11 mouse cellular contexts compared by ENCODE assay signal in the genomic region with DNA sequence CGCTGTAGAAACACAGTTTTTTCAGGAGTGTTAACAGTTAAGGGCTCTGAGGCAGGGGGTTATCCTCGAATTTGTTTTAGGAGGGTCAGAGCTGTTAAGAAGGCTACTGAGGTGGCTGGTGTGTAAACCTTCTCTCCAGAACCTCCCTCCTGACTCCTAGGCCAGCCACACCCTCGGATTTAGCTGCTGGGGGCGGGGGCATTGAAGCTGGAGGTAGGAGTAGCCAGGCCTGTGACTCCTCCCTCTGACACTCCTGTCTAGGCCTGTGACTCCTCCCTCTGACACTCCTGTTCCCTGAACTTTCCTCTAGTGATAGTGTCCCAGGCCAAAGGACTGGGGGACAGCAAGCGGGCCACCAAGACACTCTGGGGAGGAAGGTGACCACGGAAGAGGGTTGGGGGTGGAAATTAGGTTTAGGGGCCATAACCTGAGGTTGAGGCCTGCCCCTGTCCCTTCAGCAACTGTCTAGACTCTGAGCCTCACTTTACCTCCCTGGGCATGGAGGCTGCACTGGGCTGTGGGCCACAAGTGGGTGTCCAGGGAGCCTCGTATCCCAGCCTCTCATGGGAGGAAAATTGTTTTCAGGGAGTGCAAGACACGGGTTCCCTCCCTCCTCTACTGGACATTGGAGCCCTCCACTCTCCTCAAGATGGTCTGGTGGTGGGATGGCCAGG. TPM values are rescaled to one million over a fixed set of nuclear protein-coding genes. Genes with fewer than 3 reads are reported as not detected.
A peak's percentile ranks its signal among the peaks of the same experiment; 100 is the strongest.
DNase-seq lines count a peak whose midpoint lies in the region; ATAC-seq and TF ChIP-seq lines count a peak whose summit lies in the region.
"Had no signal": no experiment of that assay in that cellular context is flagged by ENCODE, and none has a peak within 500 bp of the region (broad histone marks: within the 10 kb centered on the region; RNA-seq: fewer than 3 reads in every experiment).

No protein-coding gene starts in this region.

- H3K9ac ChIP-seq in lung, embryonic 14.5 days: no peak overlapping the region
- no peak overlapping the region for H3K9ac ChIP-seq in midbrain, embryonic 14.5 days (replicated peaks; ENCODE audit: low read length)
- H3K9ac ChIP-seq: hindbrain, embryonic 13.5 days had no signal

- H3K27me3 ChIP-seq in lung, embryonic 14.5 days (ENCODE audit: insufficient read depth, low read length): no peaks in the 10 kb centered on the region
- H3K27me3 ChIP-seq in embryonic facial prominence, embryonic 10.5 days (replicated peaks; ENCODE audit: low read depth, poor library complexity, severe bottlenecking): peaks cover 31% of the 10 kb centered on the region
- H3K27me3 ChIP-seq in limb, embryonic 10.5 days (ENCODE audit: low read depth, poor library complexity, severe bottlenecking): peaks cover 37% of the 10 kb centered on the region
- no peaks in the 10 kb centered on the region for H3K27me3 ChIP-seq in small intestine, adult 2 months (ENCODE audit: control insufficient read depth, insufficient read depth, low read length)
- 0 out of 2 replicates have a peak, but pooled peaks cover 4% of the 10 kb centered on the region for H3K27me3 ChIP-seq in midbrain, embryonic 14.5 days (ENCODE audit: control insufficient read depth, insufficient read depth, low read length)

- H3K4me1 ChIP-seq in lung, embryonic 14.5 days (ENCODE audit: insufficient read depth): no peaks in the 10 kb centered on the region
- no peaks in the 10 kb centered on the region for H3K4me1 ChIP-seq in lung, adult 2 months (ENCODE audit: control insufficient read depth, insufficient read depth, low read length)
- H3K4me1 ChIP-seq in embryonic facial prominence, embryonic 10.5 days: peaks cover 7% of the 10 kb centered on the region; the same call in 1 of the 2 replicates
- peaks cover 24% of the 10 kb centered on the region for H3K4me1 ChIP-seq in limb, embryonic 10.5 days
- peaks cover 7% of the 10 kb centered on the region; the same call in 1 of the 2 replicates for H3K4me1 ChIP-seq in small intestine, adult 2 months (ENCODE audit: control insufficient read depth, insufficient read depth, insufficient read length, low read length)
- H3K4me1 ChIP-seq in midbrain, embryonic 14.5 days (ENCODE audit: control insufficient read depth, insufficient read depth, low read length): no peaks in the 10 kb centered on the region
- H3K4me1 ChIP-seq: hindbrain, embryonic 13.5 days had no signal

- WGBS in lung, embryonic 14.5 days: 37% methylated on average over 8 of the region's 8 CpGs
- 40% methylated on average over 8 of the region's 8 CpGs for WGBS in lung, adult 2 months
- 34% methylated on average over 8 of the region's 8 CpGs for WGBS in embryonic facial prominence, embryonic 10.5 days
- WGBS in limb, embryonic 10.5 days: 36% methylated on average over 8 of the region's 8 CpGs
- 23% methylated on average over 8 of the region's 8 CpGs for WGBS in small intestine, adult 2 months
- WGBS in midbrain, embryonic 14.5 days: 43% methylated on average over 8 of the region's 8 CpGs

- no peaks in the 10 kb centered on the region for H3K9me3 ChIP-seq in lung, embryonic 14.5 days (ENCODE audit: low read depth, low read length)
- H3K9me3 ChIP-seq in embryonic facial prominence, embryonic 10.5 days: no peaks in the 10 kb centered on the region
- no peaks in the 10 kb centered on the region for H3K9me3 ChIP-seq in limb, embryonic 10.5 days (replicated peaks)
- H3K9me3 ChIP-seq in midbrain, embryonic 14.5 days (ENCODE audit: control insufficient read depth, low read length): no peaks in the 10 kb centered on the region
- H3K9me3 ChIP-seq: hindbrain, embryonic 13.5 days had no signal

- H3K4me3 ChIP-seq in lung, embryonic 14.5 days (ENCODE audit: low read depth, low read length): no peak overlapping the region
- H3K4me3 ChIP-seq in lung, adult 2 months (replicated peaks; ENCODE audit: extremely low read depth, low read depth, low read length): no peak overlapping the region
- H3K4me3 ChIP-seq in embryonic facial prominence, embryonic 10.5 days: no peak overlapping the region
- H3K4me3 ChIP-seq in limb, embryonic 10.5 days: no peak overlapping the region
- H3K4me3 ChIP-seq in small intestine, adult 2 months (ENCODE audit: low read depth, low read length): no peak overlapping the region
- H3K4me3 ChIP-seq in midbrain, embryonic 14.5 days (replicated peaks; ENCODE audit: low read depth, low read length): no peak overlapping the region
- H3K4me3 ChIP-seq in gastrocnemius, adult 2 months: no peak overlapping the region
- H3K4me3 ChIP-seq: hindbrain, embryonic 13.5 days had no signal

- intact Hi-C loops in gastrocnemius, adult 2 months (cut with DNase I): loop anchor here (2.0 kb wide), 1 partner anchor 265 kb away; no protein-coding TSS in a partner anchor

- no peak for DNase-seq in lung, embryonic 14.5 days
- no peak for DNase-seq in lung, adult 2 months
- peak; percentile 9 for DNase-seq in embryonic facial prominence, embryonic 10.5 days (ENCODE audit: low spot score)
- peak; percentile 30 for DNase-seq in limb, embryonic 10.5 days (ENCODE audit: low spot score)
- DNase-seq in midbrain, embryonic 14.5 days: no peak
- DNase-seq in gastrocnemius, adult 2 months: no peak
- no peak for DNase-seq in frontal cortex, postnatal 10 days (ENCODE audit: low spot score in 2 of 2)
- DNase-seq: gastrocnemius, postnatal 14 days; thymus, postnatal 4 days had no signal

- H3K4me2 ChIP-seq in lung, embryonic 14.5 days: no peak overlapping the region
- H3K4me2 ChIP-seq in midbrain, embryonic 14.5 days (ENCODE audit: low read length): no peak overlapping the region
- H3K4me2 ChIP-seq: hindbrain, embryonic 13.5 days had no signal

- TF ChIP-seq POLR2A in lung, adult 2 months (IDR thresholded peaks at IDR 0.05; ENCODE audit: borderline replicate concordance, extremely low read depth, low read depth, low read length): no peak
- TF ChIP-seq POLR2A in small intestine, adult 2 months (IDR thresholded peaks at IDR 0.05; ENCODE audit: low read depth, low read length): 0 out of 2 replicates have a peak, but pooled peaks have one; percentile 30

- ATAC-seq in lung, embryonic 14.5 days (ENCODE audit: insufficient read depth): 0 out of 2 replicates have a peak, but pooled peaks have one; percentile 18
- no peak for ATAC-seq in midbrain, embryonic 14.5 days (ENCODE audit: low FRiP score, low TSS enrichment)

- H3K27ac ChIP-seq in lung, embryonic 14.5 days (ENCODE audit: low read depth): no peak overlapping the region
- H3K27ac ChIP-seq in embryonic facial prominence, embryonic 10.5 days (replicated peaks): peak overlapping the region; percentile 5; the same call in 1 of the 2 replicates
- no peak overlapping the region for H3K27ac ChIP-seq in limb, embryonic 10.5 days
- no peak overlapping the region for H3K27ac ChIP-seq in small intestine, adult 2 months (ENCODE audit: insufficient read depth, low read depth, low read length)
- H3K27ac ChIP-seq in midbrain, embryonic 14.5 days (replicated peaks; ENCODE audit: low read depth, low read length): no peak overlapping the region
- H3K27ac ChIP-seq in gastrocnemius, adult 2 months: no peak overlapping the region
- H3K27ac ChIP-seq: hindbrain, embryonic 13.5 days had no signal

- no peak for TF ChIP-seq CTCF in lung, embryonic 14.5 days (IDR thresholded peaks at IDR 0.05; ENCODE audit: low read depth)
- no peak for TF ChIP-seq CTCF in lung, adult 2 months (IDR thresholded peaks at IDR 0.05; ENCODE audit: insufficient read depth, low read length)
- no peak for TF ChIP-seq CTCF in small intestine, adult 2 months (IDR thresholded peaks at IDR 0.05; ENCODE audit: extremely low read depth, insufficient read length, insufficient replicate concordance, low read depth, low read length)
- TF ChIP-seq CTCF in gastrocnemius, adult 2 months (IDR thresholded peaks at IDR 0.05): no peak

- H3K36me3 ChIP-seq in lung, embryonic 14.5 days (ENCODE audit: insufficient read depth): no peaks in the 10 kb centered on the region
- H3K36me3 ChIP-seq in embryonic facial prominence, embryonic 10.5 days (replicated peaks): no peaks in the 10 kb centered on the region
- H3K36me3 ChIP-seq in limb, embryonic 10.5 days: no peaks in the 10 kb centered on the region
- no peaks in the 10 kb centered on the region for H3K36me3 ChIP-seq in small intestine, adult 2 months (ENCODE audit: control insufficient read depth, insufficient read depth, low read length)
- no peaks in the 10 kb centered on the region for H3K36me3 ChIP-seq in midbrain, embryonic 14.5 days (ENCODE audit: control insufficient read depth, insufficient read depth, low read length)
- H3K36me3 ChIP-seq: hindbrain, embryonic 13.5 days had no signal

RNA-seq across cellular contexts. Expression of a gene that starts 31.4 kb away (rescaled TPM):
- 0.34 and 0.41 TPM in 2 replicates for polyA plus RNA-seq in lung, embryonic 14.5 days (2014; fragmentation: Nextera tagmentation; extraction: Ambion mirVana)
- 4.8 and 5.7 TPM in 2 replicates for polyA plus RNA-seq in lung, adult 2 months (2012; rRNA removed)
- polyA plus RNA-seq in embryonic facial prominence, embryonic 10.5 days (2016; fragmentation: Nextera tagmentation; extraction: Ambion mirVana): not detected in 2 replicates
- polyA plus RNA-seq in limb, embryonic 10.5 days (2016; fragmentation: Nextera tagmentation; extraction: Ambion mirVana): not detected in 2 replicates
- polyA plus RNA-seq in small intestine, adult 2 months (2012; rRNA removed): 23.6 and 51.0 TPM in 2 replicates
- polyA plus RNA-seq in midbrain, embryonic 14.5 days (2014; fragmentation: Nextera tagmentation; extraction: Ambion mirVana): 1.7 TPM in 1 of 2 replicates, not detected in the other
- not detected for total RNA-seq in gastrocnemius, adult 2 months (2021)
- total RNA-seq: gastrocnemius, postnatal 14 days had no signal

RNA-seq across cellular contexts. Expression of a gene that starts 34.5 kb away (rescaled TPM):
- not detected in 2 replicates for polyA plus RNA-seq in lung, embryonic 14.5 days (2014; fragmentation: Nextera tagmentation; extraction: Ambion mirVana)
- polyA plus RNA-seq in lung, adult 2 months (2012; rRNA removed): 7.9 and 14.0 TPM in 2 replicates
- polyA plus RNA-seq in embryonic facial prominence, embryonic 10.5 days (2016; fragmentation: Nextera tagmentation; extraction: Ambion mirVana): not detected in 2 replicates
- not detected in 2 replicates for polyA plus RNA-seq in limb, embryonic 10.5 days (2016; fragmentation: Nextera tagmentation; extraction: Ambion mirVana)
- 5.2 and 46.3 TPM in 2 replicates for polyA plus RNA-seq in small intestine, adult 2 months (2012; rRNA removed)
- not detected in 2 replicates for polyA plus RNA-seq in midbrain, embryonic 14.5 days (2014; fragmentation: Nextera tagmentation; extraction: Ambion mirVana)
- 1 to 10 TPM in 1 of 2 experiments, under 1 TPM in 1; 0.41 to 3.3 TPM for total RNA-seq in gastrocnemius, adult 2 months (2021)
- polyA plus RNA-seq: hindbrain, embryonic 13.5 days had no signal

Comparison
In these comparisons a context has a peak if more than half of its experiments do, and no peak if none do; other contexts are left out.
1. DNase-seq: peak in embryonic facial prominence, embryonic 10.5 days (single experiment) and limb, embryonic 10.5 days (single experiment); none in lung, embryonic 14.5 days (single experiment), lung, adult 2 months (single experiment), midbrain, embryonic 14.5 days (single experiment), gastrocnemius, adult 2 months (single experiment) and frontal cortex, postnatal 10 days (0 of 2).